Mouse (Mus musculus) spleen, adult 2 months (tissue): ENCODE measurements around the gene Flrt1.

Source experiments
- CTCF ChIP-seq: fragments of 200-500 bp; IDR thresholded peaks from 2 replicates; pipeline ENCODE4 v1.5.1; 2011; ENCODE audit warnings: mild to moderate bottlenecking, inconsistent platforms; ENCODE audit not compliant: insufficient read depth, insufficient read length, insufficient replicate concordance; ENCODE audit errors: extremely low read depth
- POLR2A ChIP-seq: fragments of 200-500 bp; IDR thresholded peaks from 2 replicates; pipeline ENCODE4 v1.6.1; 2011; ENCODE audit warnings: low read depth, low read length, inconsistent platforms

GRCm38 (mm10) chr19:7103349-7103992 lies 2.1 kb downstream of the Flrt1 start:
- TF ChIP-seq CTCF (no peak), POLR2A (no peak)
